Mouse (Mus musculus) bone marrow macrophage, adult 2 months (primary cell): ENCODE measurements at regions not wholly inside any gene's neighbourhood (a gene's known extent, or its start where the extent isn't known, plus 50 kb on each side); places are given as distances from the start of the nearest gene placed in this dataset.

Experiments
- CTCF ChIP-seq: IDR thresholded peaks from 2 replicates; pipeline ENCODE4 v1.5.1; 2012; ENCODE audit warnings: low read depth, mild to moderate bottlenecking, low read length, moderate library complexity
- POLR2A ChIP-seq: IDR thresholded peaks from 2 replicates; pipeline ENCODE4 v1.6.1; 2012; ENCODE audit warnings: mild to moderate bottlenecking, low read depth, low read length, borderline replicate concordance

GRCm38 (mm10) chr6:58756309-58757015 is 74.8 kb upstream of the Herc3 start:
- no peak for TF ChIP-seq CTCF
- no peak for TF ChIP-seq POLR2A
